Mouse (Mus musculus) forebrain, embryonic 16.5 days (tissue): ENCODE measurements at regions not wholly inside any gene's neighbourhood (a gene's known extent, or its start where the extent isn't known, plus 50 kb on each side); places are given as distances from the start of the nearest gene placed in this dataset. TPM values are rescaled to one million over a fixed set of nuclear protein-coding genes. Genes with fewer than 3 reads are reported as not detected.

Experiments
- ATAC-seq: fragments of 200-750 bp; cut with Nextera tagmentation; 2 replicates; pipeline ENCODE4 v1.8.0; 2017; ENCODE audit warnings: mild to moderate bottlenecking, moderate library complexity
- H3K27ac ChIP-seq: fragments of 300-500 bp; sonication (generic); 2 replicates; pipeline ENCODE4 v1.5.1; 2014; ENCODE audit warnings: low read length, control low read depth
- H3K27me3 ChIP-seq: fragments of 300-500 bp; sonication (generic); replicated peaks from 2 replicates; pipeline ENCODE4 v1.6.1; 2014; ENCODE audit warnings: low read length; ENCODE audit not compliant: control insufficient read depth, insufficient read depth
- H3K36me3 ChIP-seq: fragments of 300-500 bp; sonication (generic); 2 replicates; pipeline ENCODE4 v1.6.1; 2014; ENCODE audit not compliant: control insufficient read depth, insufficient read depth
- H3K4me1 ChIP-seq: fragments of 300-500 bp; sonication (generic); replicated peaks from 2 replicates; pipeline ENCODE4 v1.6.1; 2014; ENCODE audit warnings: low read length; ENCODE audit not compliant: control insufficient read depth, insufficient read depth
- H3K4me2 ChIP-seq: fragments of 300-500 bp; sonication (generic); 2 replicates; pipeline ENCODE4 v1.6.1; 2014; ENCODE audit warnings: mild to moderate bottlenecking, low read length, control low read depth
- H3K4me3 ChIP-seq: fragments of 300-500 bp; sonication (generic); replicated peaks from 2 replicates; pipeline ENCODE4 v1.5.1; 2014; ENCODE audit warnings: mild to moderate bottlenecking, low read length, control low read depth
- H3K9ac ChIP-seq: fragments of 300-500 bp; sonication (generic); replicated peaks from 2 replicates; pipeline ENCODE4 v1.6.1; 2014; ENCODE audit warnings: low read depth, low read length, control low read depth
- H3K9me3 ChIP-seq: fragments of 300-500 bp; sonication (generic); 2 replicates; pipeline ENCODE4 v1.6.1; 2016; ENCODE audit warnings: low read length; ENCODE audit not compliant: control insufficient read depth
- WGBS: fragments of 180-500 bp; shearing (Covaris S2); extraction: QIAGEN DNeasy Blood & Tissue Kit; methylation state at CpG from one replicate; pipeline ENCODE4 v1.1.7; 2014; 5-methylcytosine and 5-hydroxymethylcytosine counted together
- microRNA-seq: library from miRNA; unstranded; fragments of <30 nt; microRNA quantifications from one replicate; pipeline ENCODE4, GENCODE M21; 2017

- Histone ChIP-seq H3K4me3 (no peak overlapping the region), H3K4me2 (peak overlapping the region; percentile 30), H3K4me1 (no peaks in the 10 kb centered on the region), H3K27me3 (no peaks in the 10 kb centered on the region), H3K36me3 (no peaks in the 10 kb centered on the region), H3K9me3 (no peaks in the 10 kb centered on the region), H3K9ac (no peak overlapping the region), H3K27ac (no peak overlapping the region)
- ATAC-seq: peak; percentile 75
- WGBS: 67% methylated on average over 11 of the region's 11 CpGs
Measured at GRCm38 (mm10) chr16:50688818-50689506, 98.0 kb upstream of the Ccdc54 start.

- Histone ChIP-seq H3K36me3 (no peaks in the 10 kb centered on the region), H3K27me3 (no peaks in the 10 kb centered on the region), H3K4me3 (no peak overlapping the region), H3K4me1 (no peaks in the 10 kb centered on the region), H3K9me3 (no peaks in the 10 kb centered on the region), H3K4me2 (no peak overlapping the region), H3K9ac (no peak overlapping the region), H3K27ac (no peak overlapping the region)
- no peak for ATAC-seq
- WGBS: 95% methylated on average over 6 of the region's 6 CpGs
Measured at GRCm38 (mm10) chr16:50679698-50680097, 88.7 kb upstream of the Ccdc54 start.

GRCm38 (mm10) chr16:50673339-50673738 lies 82.4 kb upstream of the Ccdc54 start:
- Histone ChIP-seq H3K27me3 (no peaks in the 10 kb centered on the region), H3K36me3 (no peaks in the 10 kb centered on the region), H3K4me2 (no peak overlapping the region), H3K9me3 (no peaks in the 10 kb centered on the region), H3K4me3 (no peak overlapping the region), H3K4me1 (no peaks in the 10 kb centered on the region), H3K27ac (no peak overlapping the region), H3K9ac (no peak overlapping the region)
- no peak for ATAC-seq
- 82% methylated on average over 5 of the region's 5 CpGs for WGBS

DNA sequence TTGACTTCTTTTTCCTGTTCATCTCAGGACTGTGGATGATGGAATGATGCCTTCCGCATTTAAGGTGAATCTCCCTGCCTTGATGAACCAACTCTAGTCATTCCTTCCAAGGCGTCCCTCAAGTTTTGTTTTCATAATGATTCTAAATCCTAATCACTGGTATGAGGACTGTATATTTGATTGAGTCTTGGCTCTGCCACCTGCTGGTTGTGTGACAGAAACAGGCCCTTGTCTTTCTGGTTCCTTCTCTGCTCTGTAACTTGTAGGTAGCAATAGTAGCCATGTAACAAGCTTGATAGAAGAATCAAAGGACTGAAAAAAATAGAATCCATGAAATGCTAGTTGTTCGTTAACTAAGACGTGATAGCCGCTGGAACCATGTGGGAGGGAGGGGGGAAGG lies 81.8 kb upstream of the Ccdc54 start:
- Histone ChIP-seq H3K4me2 (no peak overlapping the region), H3K4me3 (no peak overlapping the region), H3K36me3 (no peaks in the 10 kb centered on the region), H3K9me3 (no peaks in the 10 kb centered on the region), H3K4me1 (no peaks in the 10 kb centered on the region), H3K9ac (no peak overlapping the region), H3K27me3 (no peaks in the 10 kb centered on the region), H3K27ac (no peak overlapping the region)
- no peak for ATAC-seq
- WGBS: 51% methylated on average over 5 of the region's 5 CpGs

DNA sequence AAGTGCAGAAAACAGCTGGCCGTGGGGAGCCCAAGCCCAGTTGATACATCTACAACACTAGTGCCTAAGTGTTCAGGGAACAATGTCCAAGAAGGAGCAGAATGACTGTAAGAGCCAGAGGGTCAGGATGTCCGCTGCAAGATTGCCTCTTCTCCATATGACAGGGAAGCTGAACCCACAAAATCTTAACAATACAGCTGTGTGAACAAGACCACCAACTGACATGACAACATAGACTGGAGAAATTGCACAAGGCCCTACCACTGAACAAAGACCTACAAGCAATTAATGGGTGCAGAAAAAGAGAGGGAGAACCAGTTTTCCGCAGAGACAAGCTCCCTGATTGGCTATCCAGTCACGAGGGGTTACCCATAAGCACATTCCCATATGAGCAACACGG lies 80.2 kb upstream of the Ccdc54 start:
- H3K4me3 ChIP-seq: no peak overlapping the region
- H3K36me3 ChIP-seq: no peaks in the 10 kb centered on the region
- no peak overlapping the region for H3K27ac ChIP-seq
- WGBS: 89% methylated on average over 5 of the region's 5 CpGs
- H3K27me3 ChIP-seq: no peaks in the 10 kb centered on the region
- H3K4me2 ChIP-seq: no peak overlapping the region
- no peak for ATAC-seq
- no peaks in the 10 kb centered on the region for H3K4me1 ChIP-seq
- no peak overlapping the region for H3K9ac ChIP-seq
- H3K9me3 ChIP-seq: no peaks in the 10 kb centered on the region

- Histone ChIP-seq H3K27me3 (no peaks in the 10 kb centered on the region), H3K4me3 (no peak overlapping the region), H3K27ac (no peak overlapping the region), H3K4me1 (no peaks in the 10 kb centered on the region), H3K9ac (no peak overlapping the region), H3K36me3 (no peaks in the 10 kb centered on the region), H3K9me3 (no peaks in the 10 kb centered on the region), H3K4me2 (no peak overlapping the region)
- WGBS: 74% methylated on average over 2 of the region's 2 CpGs
- no peak for ATAC-seq
Measured at GRCm38 (mm10) chr16:50664240-50664639, 73.3 kb upstream of the Ccdc54 start.

Small RNAs in the stretch of these regions (microRNA-seq; reads per million reads assigned to microRNA genes)
- gene Mir6363: not detected
